Mouse (Mus musculus) olfactory bulb, adult 2 months (tissue): ENCODE measurements around the gene Tpd52l1. TPM values are rescaled to one million over a fixed set of nuclear protein-coding genes. Genes with fewer than 3 reads are reported as not detected.
"Not testable (repeated sequence)": the region's sequence is repeated elsewhere in the genome, so short reads cannot be mapped to it uniquely, and the experiment has no call there.

Source experiments
- H3K27ac ChIP-seq: fragments of 200-500 bp; 2 replicates; pipeline ENCODE4 v1.5.1; 2012; ENCODE audit warnings: low read depth, low read length; ENCODE audit not compliant: insufficient read depth
- H3K4me1 ChIP-seq: fragments of 200-500 bp; 2 replicates; pipeline ENCODE4 v1.6.1; 2012; ENCODE audit warnings: low read length; ENCODE audit not compliant: control insufficient read depth, insufficient read depth
- H3K4me3 ChIP-seq: fragments of 200-500 bp; 2 replicates; pipeline ENCODE4 v1.5.1; 2012; ENCODE audit warnings: mild to moderate bottlenecking, low read depth, low read length, moderate library complexity; ENCODE audit not compliant: insufficient read depth
- CTCF ChIP-seq: fragments of 200-500 bp; IDR thresholded peaks from 2 replicates; pipeline ENCODE4 v1.5.1; 2012; ENCODE audit warnings: low read depth, mild to moderate bottlenecking, low read length, moderate library complexity; ENCODE audit not compliant: insufficient read depth
- POLR2A ChIP-seq: fragments of 200-500 bp; IDR thresholded peaks from 2 replicates; pipeline ENCODE4 v1.6.1; 2012; ENCODE audit warnings: mild to moderate bottlenecking, low read depth, low read length, moderate library complexity; ENCODE audit not compliant: insufficient read depth
- WGBS: fragments of 180-500 bp; shearing (Covaris S2); methylation state at CpG from one replicate; pipeline ENCODE4 v1.1.7; 2018; 5-methylcytosine and 5-hydroxymethylcytosine counted together
- polyA plus RNA-seq: library from polyadenylated mRNA; stranded (reverse); fragments of >200 nt; gene quantifications from 2 replicates; pipeline ENCODE4 v1.2.4, GENCODE M21; 2012; ENCODE audit warnings: low replicate concordance; ENCODE audit not compliant: missing spikeins, insufficient read depth, insufficient read length

Gene Tpd52l1
- polyA plus RNA-seq, 1 experiment = not detected

GRCm38 (mm10) chr10:31441491-31441890 lies 4.3 kb downstream of the Tpd52l1 start:
- Histone ChIP-seq H3K4me1 (peaks cover 6% of the 10 kb centered on the region), H3K4me3 (no peak overlapping the region), H3K27ac (no peak overlapping the region)
- no peak for TF ChIP-seq CTCF
- no peak for TF ChIP-seq POLR2A

- WGBS = 51% methylated on average over 4 of the region's 4 CpGs
- H3K27ac ChIP-seq = no peak overlapping the region
- no peak overlapping the region for H3K4me3 ChIP-seq
- TF ChIP-seq POLR2A (no peak), CTCF (no peak)
- no peaks in the 10 kb centered on the region for H3K4me1 ChIP-seq
These were observed 9.7 kb downstream of the Tpd52l1 start for GRCm38 (mm10) chr10:31436047-31436446.

GRCm38 (mm10) chr10:31417956-31418355 lies 27.8 kb downstream of the Tpd52l1 start:
- no peak for TF ChIP-seq POLR2A
- no peak for TF ChIP-seq CTCF
- Histone ChIP-seq H3K27ac (no peak overlapping the region), H3K4me1 (no peaks in the 10 kb centered on the region), H3K4me3 (no peak overlapping the region)

- 48% methylated on average over 1 of the region's 1 CpGs for WGBS
- H3K4me1 ChIP-seq = 0 out of 2 replicates have a peak, but pooled peaks cover 2% of the 10 kb centered on the region
- H3K4me3 ChIP-seq = no peak overlapping the region
- H3K27ac ChIP-seq = no peak overlapping the region
- TF ChIP-seq CTCF = no peak
- no peak for TF ChIP-seq POLR2A
These were observed 52.8 kb downstream of the Tpd52l1 start for GRCm38 (mm10) chr10:31392990-31393389.

GRCm38 (mm10) chr10:31390777-31391395 lies 54.9 kb downstream of the Tpd52l1 start:
- TF ChIP-seq POLR2A = no peak
- TF ChIP-seq CTCF = no peak
- H3K27ac ChIP-seq = no peak overlapping the region

GRCm38 (mm10) chr10:31388566-31388965 lies 57.2 kb downstream of the Tpd52l1 start:
- H3K4me1 ChIP-seq, H3K27ac ChIP-seq, H3K4me3 ChIP-seq: not testable (repeated sequence)
- 88% methylated on average over 1 of the region's 1 CpGs for WGBS

More at GRCm38 (mm10) chr10:31390777-31391395, 54.9 kb downstream of the Tpd52l1 start:
- WGBS = 90% methylated on average over 4 of the region's 4 CpGs
- H3K4me3 ChIP-seq = no peak overlapping the region
- H3K4me1 ChIP-seq = 0 out of 2 replicates have a peak, but pooled peaks cover 2% of the 10 kb centered on the region

- not testable (repeated sequence) for H3K27ac ChIP-seq, H3K4me1 ChIP-seq, H3K4me3 ChIP-seq
- 15% methylated on average over 4 of the region's 5 CpGs for WGBS
These were observed 75.6 kb downstream of the Tpd52l1 start for GRCm38 (mm10) chr10:31370200-31370599.

- no peak overlapping the region for H3K27ac ChIP-seq
- 79% methylated on average over 4 of the region's 4 CpGs for WGBS
- no peak overlapping the region for H3K4me3 ChIP-seq
- TF ChIP-seq POLR2A (no peak), CTCF (no peak)
- no peaks in the 10 kb centered on the region for H3K4me1 ChIP-seq
These were observed 86.0 kb downstream of the Tpd52l1 start for GRCm38 (mm10) chr10:31359749-31360148.

GRCm38 (mm10) chr10:31354886-31355461 lies 90.8 kb downstream of the Tpd52l1 start:
- TF ChIP-seq CTCF = no peak
- no peak for TF ChIP-seq POLR2A
- H3K4me1 ChIP-seq = no peaks in the 10 kb centered on the region
- no peak overlapping the region for H3K27ac ChIP-seq
- H3K4me3 ChIP-seq = no peak overlapping the region
- 41% methylated on average over 7 of the region's 7 CpGs for WGBS

- no peak overlapping the region for H3K27ac ChIP-seq
- no peaks in the 10 kb centered on the region for H3K4me1 ChIP-seq
- no peak for TF ChIP-seq POLR2A
- TF ChIP-seq CTCF = no peak
- no peak overlapping the region for H3K4me3 ChIP-seq
- 96% methylated on average over 2 of the region's 2 CpGs for WGBS
These were observed 91.6 kb downstream of the Tpd52l1 start for GRCm38 (mm10) chr10:31354141-31354540.
